Mouse (Mus musculus): ENCODE measurements around the gene Agap3.

Agap3 gene

DNA sequence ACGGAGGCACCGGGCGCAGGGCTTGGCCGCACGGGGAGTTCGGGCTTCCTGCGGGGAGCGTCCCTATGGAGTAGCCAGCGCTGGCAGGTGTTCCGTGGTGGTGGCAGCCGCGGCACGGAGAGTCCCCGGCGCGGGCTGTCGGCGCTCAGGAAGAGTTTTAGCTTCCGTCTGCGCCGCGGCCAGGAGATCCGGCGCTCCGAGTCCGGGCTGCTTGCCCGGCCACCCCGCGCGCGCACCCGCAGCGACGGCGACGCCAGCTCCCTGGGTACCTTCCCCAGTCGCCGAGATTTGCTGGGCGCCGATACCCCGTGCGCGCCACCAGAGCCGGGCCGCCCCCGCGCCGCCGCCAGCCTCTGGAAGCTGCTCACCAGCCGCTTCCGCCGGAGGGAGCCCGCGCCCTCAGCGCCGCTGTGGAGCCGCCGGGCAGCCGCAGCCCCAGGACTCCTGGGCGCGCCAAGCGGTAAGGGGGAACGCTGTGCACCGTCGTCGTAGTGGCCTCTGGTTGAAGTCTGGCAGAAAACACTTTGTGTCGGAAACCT, 22.8 kb downstream of the Agap3 start:
- DNase-seq (ENCODE audit: inconsistent ontology term): peak; percentile 74

DNA sequence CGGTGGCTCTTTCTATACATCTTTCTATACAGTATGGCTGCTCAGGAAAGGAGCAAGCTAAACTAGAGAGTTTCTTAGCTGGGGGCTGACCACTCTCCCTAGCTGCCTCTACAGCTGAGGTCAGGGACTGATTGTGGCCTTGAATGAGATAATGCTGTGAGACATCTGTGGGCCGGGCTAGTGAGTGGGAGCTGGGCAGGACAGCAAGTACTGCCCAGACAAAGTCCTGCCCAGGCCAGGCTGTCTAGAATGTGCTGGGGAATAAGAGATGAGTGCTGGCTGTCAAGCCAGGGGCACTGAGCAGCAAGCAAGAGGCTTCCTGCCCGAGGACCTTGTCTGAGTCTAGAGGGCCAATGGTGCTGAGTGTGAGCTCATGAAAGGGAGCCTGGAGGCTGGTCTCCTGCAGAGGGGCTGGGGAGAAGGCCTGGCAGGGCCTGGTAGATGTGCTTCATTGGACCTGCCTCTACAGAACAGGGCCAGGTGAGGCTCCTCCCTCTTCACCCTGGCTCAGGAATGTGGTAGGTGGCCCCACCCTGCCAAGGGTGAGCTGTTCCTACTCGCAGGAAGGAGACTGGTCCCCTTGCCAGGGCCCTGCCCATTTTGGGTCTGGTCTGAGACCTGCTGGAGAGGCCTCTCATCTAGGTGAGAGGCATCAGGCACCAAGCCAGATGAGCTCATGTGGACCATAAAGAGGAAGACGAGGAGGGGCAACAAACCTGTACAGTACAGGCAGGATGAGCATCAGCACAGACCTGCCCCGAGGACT, 23.7 kb downstream of the Agap3 start:
- no peak for DNase-seq (ENCODE audit: inconsistent ontology term)

DNA sequence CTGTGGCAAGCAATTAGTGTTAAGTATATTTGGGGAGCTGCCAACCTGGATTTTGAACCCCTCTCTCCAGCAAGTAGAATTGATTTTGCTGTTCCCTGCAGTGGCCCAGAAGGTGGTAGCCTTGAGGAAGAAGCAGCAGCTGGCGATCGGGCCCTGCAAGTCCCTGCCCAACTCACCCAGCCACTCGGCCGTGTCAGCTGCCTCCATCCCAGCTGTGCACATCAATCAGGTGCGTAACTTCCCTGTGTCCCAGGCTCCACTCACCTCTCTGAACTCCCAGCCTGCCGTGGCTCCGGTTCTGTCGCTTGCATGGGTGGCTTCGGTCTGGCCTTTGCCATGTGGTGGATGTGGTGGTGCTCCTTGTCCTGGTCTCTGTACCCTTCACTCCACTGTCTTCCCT, 25.9 kb downstream of the Agap3 start:
- no peak for DNase-seq (ENCODE audit: inconsistent ontology term)

DNA sequence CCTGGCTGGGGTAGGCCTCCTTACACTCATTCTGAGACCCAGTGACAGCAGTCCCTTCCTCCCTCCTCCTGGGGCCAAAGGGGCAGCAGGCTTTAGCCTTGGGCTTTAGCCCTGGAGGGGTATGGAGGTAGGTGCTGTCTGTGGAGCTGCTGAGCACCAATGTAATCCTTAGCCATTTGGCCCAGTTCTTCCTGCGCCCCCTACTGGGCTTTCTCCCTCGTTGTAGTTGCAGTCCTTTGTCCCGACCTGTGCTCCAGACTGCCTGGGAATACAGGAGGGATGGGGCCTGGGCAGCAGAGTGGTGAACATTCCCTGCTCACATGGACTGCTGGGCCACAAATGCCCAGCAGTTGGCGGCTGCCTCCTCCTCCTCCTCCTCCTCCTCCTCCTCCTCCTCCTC, 29.7 kb downstream of the Agap3 start:
- DNase-seq (ENCODE audit: inconsistent ontology term): no peak

DNA sequence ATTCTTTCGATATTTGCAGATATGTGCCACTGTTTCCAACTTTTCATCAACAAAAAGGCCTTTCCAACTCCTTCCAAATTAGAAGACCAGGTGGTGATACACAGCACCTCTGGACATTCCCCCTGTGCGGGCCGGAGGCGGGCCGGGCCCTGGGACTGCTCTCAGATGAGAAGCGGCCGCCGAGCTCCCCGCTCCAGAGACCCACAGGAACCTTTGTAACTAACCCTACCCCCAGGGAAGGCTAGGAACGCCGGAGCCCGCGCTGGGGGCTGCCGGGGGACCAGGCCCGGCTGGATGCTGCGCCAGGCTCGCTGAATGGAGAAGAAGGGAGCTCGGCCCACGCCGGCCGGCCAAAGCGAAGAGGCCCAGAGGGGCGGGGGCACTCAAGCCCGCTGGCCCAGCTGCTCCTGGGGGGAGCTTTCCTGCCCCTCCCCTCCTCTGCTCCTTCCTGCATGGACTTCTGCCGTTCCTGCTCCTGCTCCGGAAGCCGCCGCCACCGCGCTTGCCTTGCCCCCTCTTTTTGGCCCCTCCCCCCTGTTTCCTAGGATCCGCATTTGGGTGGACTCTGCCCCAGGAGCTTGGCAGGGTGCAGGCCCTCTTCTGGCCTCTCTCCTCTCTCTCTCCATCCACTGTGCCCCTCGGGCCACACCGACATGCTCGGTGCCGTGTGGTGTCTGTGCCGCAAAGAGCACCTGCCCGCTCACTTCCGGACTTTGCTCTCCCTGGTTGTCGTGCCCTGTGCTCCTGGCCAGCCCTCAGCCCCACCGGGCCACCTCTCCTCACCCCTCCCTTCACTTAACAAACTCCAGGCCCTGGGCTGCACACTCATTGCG, 30.5 kb downstream of the Agap3 start:
- DNase-seq (ENCODE audit: inconsistent ontology term): no peak

DNA sequence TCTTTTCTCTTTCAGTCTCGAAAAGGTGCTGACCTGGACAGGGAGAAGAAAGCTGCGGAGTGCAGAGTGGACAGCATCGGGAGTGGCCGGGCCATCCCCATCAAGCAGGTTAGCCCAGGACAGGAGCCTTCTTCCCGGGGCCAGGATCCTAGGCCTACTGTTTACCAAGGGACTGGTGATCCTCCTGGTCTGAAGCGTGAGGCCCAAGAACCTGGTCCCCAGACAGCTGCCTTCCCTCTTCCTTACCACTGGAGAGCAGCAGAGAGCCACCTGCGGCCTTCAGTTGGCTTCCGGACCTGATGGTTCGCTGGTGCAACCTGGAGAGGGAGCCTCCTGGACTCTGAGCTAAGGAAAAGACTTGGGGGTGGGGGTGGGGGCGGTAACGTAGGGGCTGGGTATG, 31.3 kb downstream of the Agap3 start:
- DNase-seq (ENCODE audit: inconsistent ontology term): peak; percentile 54

DNA sequence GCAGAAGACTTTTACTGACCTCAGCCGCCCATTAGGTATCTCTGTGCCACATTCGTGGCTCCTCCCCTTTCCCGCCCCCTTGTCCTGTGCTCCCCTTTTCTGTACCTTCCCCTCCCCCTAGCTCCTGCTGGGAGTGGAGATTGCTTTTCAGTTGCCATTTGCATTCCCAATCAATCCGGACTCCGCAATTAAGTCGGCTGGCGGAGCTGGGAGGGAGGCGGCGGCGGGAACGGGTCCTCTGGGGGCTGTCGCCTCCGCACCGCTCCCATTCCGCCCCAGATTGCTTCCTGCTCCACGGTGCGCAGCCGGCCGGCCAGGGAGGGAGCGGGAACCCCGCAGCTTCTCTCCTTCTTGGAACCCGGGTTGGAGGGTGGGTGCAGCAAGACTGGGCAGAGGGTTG, 33.0 kb downstream of the Agap3 start:
- no peak for DNase-seq (ENCODE audit: inconsistent ontology term)

DNA sequence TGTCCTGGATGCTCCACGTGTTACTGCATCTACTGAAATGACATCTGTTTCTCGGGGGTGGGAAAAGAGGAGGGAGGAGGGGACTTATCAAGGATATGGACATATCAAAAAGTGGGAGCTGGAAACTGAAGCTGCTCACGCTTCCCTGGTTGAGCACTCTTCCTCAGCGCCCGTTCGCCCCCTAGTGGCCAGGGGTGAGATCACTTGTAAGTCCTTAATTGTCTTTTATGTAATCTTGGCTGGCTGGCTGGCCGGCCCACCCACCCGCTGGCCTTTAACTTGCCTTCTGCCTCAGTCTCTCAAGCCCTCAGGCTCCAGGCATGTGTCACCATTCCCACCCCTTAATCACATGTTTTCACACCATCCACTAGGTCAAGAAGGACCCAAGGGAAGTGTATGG, 34.1 kb downstream of the Agap3 start:
- peak; percentile 89 for DNase-seq (ENCODE audit: inconsistent ontology term)

DNA sequence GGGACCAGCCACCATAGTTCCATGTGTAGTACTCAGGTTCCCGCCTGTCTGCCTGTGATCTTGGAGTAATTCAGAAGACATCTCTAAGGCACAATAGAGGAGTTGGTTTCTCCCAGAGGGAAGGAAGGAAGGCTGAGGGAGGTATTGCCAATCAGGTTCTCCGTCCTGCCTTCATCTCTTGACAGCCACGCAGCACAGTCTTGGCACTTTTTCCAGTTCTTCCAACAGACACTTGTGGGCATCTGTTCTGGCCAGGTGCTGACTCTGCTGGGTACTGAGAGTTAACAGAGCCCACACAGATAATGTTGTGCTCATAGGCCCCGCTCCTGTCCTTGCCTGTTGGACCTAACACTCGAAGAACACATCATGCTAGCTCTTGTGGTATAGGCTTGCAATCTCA, 34.8 kb downstream of the Agap3 start:
- DNase-seq (ENCODE audit: inconsistent ontology term): no peak

DNA sequence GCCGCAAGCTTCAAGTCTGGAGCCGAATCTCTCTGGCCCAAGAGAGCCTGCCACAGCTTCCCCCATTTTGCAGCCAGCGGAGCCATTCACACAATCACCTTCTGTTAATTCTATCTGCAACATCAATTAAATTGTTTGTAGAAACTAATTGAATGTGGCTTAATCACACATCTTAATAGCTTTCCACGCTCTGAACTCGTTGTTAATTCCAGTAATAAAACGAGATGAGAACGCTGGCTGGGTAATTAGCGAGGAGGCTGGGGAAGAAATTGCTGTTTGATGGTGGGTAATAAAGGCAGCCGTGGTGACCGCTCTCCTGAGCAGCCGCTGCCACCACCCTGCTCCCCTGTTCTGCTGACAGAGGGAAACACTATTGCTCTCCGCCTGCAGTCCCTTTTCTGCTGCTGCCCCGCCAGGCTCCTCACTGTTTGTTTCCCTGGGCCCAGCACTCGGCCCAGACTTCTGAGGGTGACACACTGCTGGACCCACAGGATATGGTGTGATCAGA, 38.5 kb downstream of the Agap3 start:
- DNase-seq (ENCODE audit: inconsistent ontology term): no peak

DNA sequence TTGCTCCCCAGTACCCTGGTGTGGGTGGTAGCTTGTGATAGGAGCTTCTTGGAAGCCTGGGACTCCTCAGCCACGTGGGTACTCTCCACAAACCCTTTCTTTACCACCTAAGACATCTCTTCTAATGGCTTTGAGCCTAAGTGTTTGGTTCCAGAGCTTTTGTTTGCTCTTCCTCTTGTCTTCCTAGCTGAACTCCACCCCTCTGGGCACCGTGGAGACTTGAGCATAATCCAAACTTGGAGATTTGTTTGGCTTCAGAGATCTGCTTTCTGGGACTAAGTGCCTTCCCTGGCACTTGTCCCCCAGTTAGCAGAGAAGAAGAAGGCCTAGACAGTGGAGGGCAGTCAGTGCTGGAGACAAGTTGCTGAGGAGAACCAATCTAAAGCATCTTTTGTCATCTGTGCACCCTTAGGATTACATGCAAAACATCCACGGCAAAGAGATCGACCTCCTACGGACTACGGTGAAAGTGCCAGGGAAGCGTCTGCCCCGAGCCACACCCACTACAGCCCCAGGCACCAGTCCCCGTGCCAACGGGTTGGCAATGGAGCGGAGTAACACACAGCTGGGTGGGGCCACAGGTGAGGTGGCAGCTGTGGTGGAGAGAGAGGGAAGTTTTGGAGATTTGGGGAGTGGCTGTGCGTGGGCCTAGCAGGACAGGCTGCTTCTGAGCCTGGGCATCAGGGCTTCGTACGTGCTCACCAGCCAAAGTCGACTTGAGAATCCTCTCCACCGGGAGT, 40.7 kb downstream of the Agap3 start:
- DNase-seq (ENCODE audit: inconsistent ontology term): no peak

DNA sequence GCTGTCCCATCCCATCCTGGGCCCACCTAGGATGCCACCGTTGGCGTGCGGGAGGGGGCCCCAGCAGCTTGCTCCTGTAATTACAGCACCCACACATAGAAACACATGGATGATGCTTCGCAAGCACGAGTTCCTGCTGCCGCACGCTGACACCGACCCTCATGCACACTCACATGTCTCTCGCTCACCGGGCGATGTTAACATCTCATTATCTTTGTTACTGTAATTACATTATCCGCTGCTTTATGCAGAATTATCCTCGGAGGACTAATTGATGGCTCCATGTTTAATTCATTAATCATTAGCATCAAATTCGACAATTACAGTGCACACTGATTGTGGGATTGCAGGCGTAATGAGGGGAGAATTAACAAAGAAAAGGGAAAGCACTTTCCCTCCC, 43.0 kb downstream of the Agap3 start:
- no peak for DNase-seq (ENCODE audit: inconsistent ontology term)

DNA sequence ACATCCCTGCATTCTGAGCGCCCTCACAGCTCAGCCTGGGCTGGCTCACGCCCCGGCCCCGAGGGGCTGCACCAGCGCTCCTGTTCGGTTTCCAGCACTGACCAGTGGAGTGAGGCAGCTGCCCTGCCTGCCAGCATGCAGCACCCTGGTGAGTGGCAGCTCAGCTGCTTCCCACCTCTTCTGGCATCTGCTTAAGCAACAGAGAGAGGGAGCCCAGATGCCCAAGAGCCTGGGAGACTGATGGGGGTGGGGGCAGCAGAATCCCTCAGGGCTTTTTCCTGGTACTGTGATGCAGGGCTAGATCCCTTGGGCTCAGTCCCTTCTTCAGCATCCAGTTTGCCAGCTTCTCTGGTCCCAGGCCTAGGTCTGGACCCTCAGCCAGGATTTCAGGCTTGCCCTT, 44.8 kb downstream of the Agap3 start:
- no peak for DNase-seq (ENCODE audit: inconsistent ontology term)

DNA sequence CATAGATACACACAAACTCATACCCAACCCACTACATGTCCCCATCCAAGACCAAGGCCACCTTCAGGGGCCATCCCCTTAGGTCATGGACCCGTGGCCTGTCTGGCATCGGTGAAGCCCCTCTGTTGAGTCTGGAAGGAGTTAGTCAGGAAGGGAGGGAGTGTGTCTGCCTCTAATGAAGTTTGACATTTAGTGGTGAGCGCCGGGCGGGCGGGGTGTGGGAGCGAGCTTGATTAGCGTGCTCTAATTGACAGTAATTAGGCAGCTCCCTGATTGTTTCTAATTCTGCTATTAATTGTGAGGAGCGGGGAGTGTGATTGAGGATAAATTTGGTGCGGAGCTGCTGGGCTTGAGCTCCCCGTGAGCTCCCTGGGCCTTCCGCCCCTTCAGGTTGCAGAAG, 45.5 kb downstream of the Agap3 start:
- DNase-seq (ENCODE audit: inconsistent ontology term): peak; percentile 54

DNA sequence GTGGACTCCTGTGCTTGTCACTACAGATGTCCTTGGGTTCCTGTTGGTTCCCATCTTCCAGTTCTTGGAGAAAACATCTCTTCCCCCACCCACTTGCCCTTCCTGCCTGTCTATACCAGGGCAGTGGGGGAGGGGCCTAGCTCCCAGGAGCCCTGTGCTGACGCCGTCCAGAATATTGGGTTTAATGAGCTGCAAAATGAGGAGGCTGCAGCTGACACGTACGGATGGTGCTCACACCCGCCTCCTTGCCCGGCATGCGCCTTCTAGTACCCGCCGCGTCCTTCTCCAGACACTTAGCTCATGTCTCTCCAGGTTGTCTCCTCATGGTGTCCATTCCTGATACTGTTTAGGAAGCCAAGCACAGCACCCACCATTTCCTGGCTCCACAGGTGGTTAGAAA, 47.1 kb downstream of the Agap3 start:
- DNase-seq (ENCODE audit: inconsistent ontology term): no peak

DNA sequence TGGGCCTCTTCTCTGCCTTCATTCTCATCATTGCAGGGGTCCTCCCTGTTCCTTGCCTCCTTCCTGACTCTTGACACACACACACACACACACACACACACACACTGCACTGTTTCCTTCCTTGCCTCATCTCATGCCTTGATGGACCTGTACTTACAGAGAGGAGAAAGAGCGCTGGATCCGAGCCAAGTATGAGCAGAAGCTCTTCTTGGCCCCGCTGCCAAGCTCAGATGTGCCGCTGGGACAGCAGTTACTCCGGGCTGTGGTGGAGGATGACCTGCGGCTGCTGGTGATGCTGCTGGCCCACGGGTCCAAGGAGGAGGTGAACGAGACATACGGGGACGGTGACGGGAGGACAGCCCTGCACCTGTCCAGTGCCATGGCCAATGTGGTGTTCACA, 48.9 kb downstream of the Agap3 start:
- DNase-seq (ENCODE audit: inconsistent ontology term): no peak

DNA sequence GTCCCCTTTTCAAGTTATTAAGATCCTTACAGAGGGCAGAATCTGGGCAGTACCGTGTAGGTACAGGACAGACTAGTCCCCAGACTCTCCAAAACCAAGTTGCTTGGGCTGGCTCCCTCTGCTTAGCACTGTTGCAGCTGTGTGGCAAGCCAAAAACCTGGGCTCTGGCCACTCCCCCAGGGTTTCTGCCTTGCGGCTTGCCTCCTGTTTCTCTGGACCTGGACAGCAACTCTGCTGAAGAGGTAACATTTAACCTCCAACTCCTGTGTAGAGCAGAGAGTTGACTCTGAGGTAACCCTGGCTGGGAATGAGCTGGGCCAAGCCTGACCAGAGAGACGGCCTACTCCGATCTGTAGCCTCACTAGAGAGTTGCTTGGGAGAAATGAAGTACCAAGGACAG, 50.8 kb downstream of the Agap3 start:
- no peak for DNase-seq (ENCODE audit: inconsistent ontology term)

DNA sequence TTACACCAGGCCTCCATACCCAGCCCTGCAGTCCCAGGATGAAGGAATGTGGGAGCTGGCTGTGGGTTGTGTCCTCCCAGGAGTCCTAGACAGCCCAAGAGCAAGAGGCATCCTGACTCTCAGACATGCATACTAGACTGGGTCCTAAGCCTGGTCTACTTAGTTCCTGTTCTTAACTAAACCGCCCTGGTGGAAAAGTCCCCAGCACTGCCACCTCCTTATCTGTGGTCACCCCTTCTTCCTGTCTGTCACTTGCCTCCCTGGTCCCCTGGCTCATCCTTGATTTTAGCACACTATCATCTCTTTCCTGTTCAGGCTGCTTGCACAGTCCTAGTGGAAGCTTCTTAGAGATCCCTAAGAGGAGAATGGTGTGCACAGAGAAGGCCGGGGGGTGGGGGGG, 53.5 kb downstream of the Agap3 start:
- DNase-seq (ENCODE audit: inconsistent ontology term): no peak

DNA sequence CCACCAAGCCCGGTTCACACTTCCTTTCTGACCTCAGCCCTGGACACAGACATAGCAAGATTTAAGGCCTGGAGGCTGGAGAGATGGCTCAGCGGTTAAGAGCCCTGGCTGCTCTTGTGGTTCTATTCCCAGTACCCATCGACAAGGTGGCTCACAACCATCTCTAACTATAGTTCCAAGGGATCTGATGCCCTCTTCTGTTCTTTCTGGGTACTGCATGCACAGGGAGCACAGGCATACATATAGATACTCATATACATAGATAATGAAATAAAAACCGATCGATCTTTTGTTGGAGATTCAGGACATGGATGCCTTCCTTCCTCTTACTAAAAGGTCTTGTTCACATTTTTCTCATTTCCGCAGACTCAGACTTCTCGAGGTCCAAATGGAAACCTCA, 56.4 kb downstream of the Agap3 start:
- no peak for DNase-seq (ENCODE audit: inconsistent ontology term)

DNA sequence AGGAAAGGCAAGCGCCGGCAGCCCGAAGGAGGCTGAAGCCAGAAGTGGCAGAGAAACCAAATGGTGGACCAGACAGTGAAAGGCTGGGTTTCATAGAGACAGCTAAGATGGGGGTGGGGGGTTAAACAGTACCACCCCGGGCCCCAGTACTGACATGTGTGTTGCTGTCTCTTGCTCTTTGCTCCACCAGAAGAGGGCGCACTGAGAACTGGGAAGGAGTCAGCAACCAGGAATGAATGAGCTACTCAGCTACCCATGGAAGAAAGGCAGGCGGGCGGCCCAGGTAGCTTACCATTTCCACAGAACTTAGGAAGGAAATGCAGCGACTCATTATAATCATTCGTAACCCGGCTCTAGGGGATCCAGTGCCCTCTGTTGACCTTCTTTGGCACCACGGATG, 58.7 kb downstream of the Agap3 start:
- DNase-seq (ENCODE audit: inconsistent ontology term): no peak

DNA sequence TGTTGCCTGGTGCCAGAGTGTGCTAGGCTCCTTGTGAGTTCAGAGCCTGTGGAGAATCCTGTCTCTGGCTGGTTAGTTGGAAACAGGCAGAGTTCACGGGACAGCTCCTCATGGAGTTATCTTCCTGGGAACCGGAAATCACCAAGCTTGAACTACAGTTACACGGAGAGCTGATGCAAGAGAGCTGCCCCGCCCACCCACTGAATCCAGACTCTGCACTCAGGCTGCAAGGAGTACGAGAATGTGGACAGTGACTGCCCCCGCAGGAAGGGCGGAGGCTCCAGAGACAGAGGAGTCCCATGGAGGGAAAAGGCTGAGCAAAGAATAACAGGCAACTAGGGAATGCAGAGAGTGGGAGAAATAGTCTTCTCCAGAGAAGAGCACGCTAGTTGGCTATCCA, 60.3 kb downstream of the Agap3 start:
- DNase-seq (ENCODE audit: inconsistent ontology term): no peak

DNA sequence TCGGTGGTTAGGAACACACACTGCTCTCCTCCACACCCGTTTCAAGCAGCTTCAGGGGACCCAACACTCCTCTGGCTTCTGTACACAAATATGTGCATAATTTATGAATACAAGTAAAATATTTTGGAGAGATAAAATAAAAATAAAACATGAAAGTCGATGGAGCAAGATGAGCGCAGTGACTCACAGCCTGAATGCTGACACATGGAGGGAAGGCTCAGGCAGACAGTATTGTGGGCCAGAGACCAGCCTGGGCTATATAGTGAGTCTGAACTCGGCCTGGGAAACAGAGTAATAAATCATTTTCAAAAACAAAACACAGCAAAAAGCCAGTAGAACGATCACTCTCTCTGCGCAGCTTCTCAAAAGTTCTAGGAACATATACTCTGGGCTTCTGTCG, 69.4 kb downstream of the Agap3 start:
- no peak for DNase-seq (ENCODE audit: inconsistent ontology term)
